Mouse (Mus musculus) forebrain, postnatal 0 days (tissue): Measurements from ENCODE around the gene Zfp592. TPM values are rescaled to one million over a fixed set of nuclear protein-coding genes. Genes with fewer than 3 reads are reported as not detected.

Experiments used
- ATAC-seq: fragments of 200-750 bp; cut with Nextera tagmentation; 2 replicates; pipeline ENCODE4 v1.8.0; 2017; ENCODE audit warnings: mild to moderate bottlenecking, moderate library complexity
- DNase-seq: peaks from one replicate; pipeline ENCODE4 v3.0.0-alpha.2; 2015
- H3K27ac ChIP-seq: fragments of 300-500 bp; sonication (generic); 2 replicates; pipeline ENCODE4 v1.5.1; 2014; ENCODE audit warnings: low read depth, mild to moderate bottlenecking, antibody characterized with exemption, low read length, moderate library complexity, mixed read lengths
- H3K27me3 ChIP-seq: fragments of 300-500 bp; sonication (generic); 2 replicates; pipeline ENCODE4 v1.6.1; 2014; ENCODE audit warnings: mild to moderate bottlenecking, low read length, mixed read lengths; ENCODE audit not compliant: insufficient read depth
- H3K36me3 ChIP-seq: fragments of 300-500 bp; sonication (generic); 2 replicates; pipeline ENCODE4 v1.6.1; 2014; ENCODE audit warnings: mild to moderate bottlenecking, moderate library complexity; ENCODE audit not compliant: insufficient read depth
- H3K4me1 ChIP-seq: fragments of 300-500 bp; sonication (generic); 2 replicates; pipeline ENCODE4 v1.6.1; 2014; ENCODE audit warnings: antibody characterized with exemption; ENCODE audit not compliant: insufficient read depth
- H3K4me2 ChIP-seq: fragments of 300-500 bp; sonication (generic); 2 replicates; pipeline ENCODE4 v1.6.1; 2014; ENCODE audit warnings: low read depth, mild to moderate bottlenecking, moderate library complexity
- H3K4me3 ChIP-seq: fragments of 300-500 bp; sonication (generic); 2 replicates; pipeline ENCODE4 v1.5.1; 2014; ENCODE audit warnings: low read depth, low read length, mixed read lengths
- H3K9ac ChIP-seq: fragments of 300-500 bp; sonication (generic); 2 replicates; pipeline ENCODE4 v1.6.1; 2014; ENCODE audit warnings: mild to moderate bottlenecking
- H3K9me3 ChIP-seq: fragments of 300-500 bp; sonication (generic); 2 replicates; pipeline ENCODE4 v1.6.1; 2016; ENCODE audit warnings: low read length
- CTCF ChIP-seq: sonication (generic); IDR thresholded peaks from 2 replicates; pipeline ENCODE4 v1.5.1; 2016; ENCODE audit warnings: antibody characterized with exemption, control low read depth, low read depth
- WGBS: fragments of 180-500 bp; shearing (Covaris S2); extraction: QIAGEN DNeasy Blood & Tissue Kit; methylation state at CpG from one replicate; pipeline ENCODE4 v1.1.7; 2014; 5-methylcytosine and 5-hydroxymethylcytosine counted together
- polyA plus RNA-seq: library from polyadenylated mRNA; unstranded; fragments of >200 nt; fragmentation: Nextera tagmentation; extraction: Ambion mirVana; gene quantifications from 2 replicates; pipeline ENCODE4 v1.2.1, GENCODE M21; 2015
- total RNA-seq: library from RNA; depleted of rRNA; stranded (reverse); fragments of >200 nt; gene quantifications from 2 replicates; pipeline ENCODE4 v1.2.3, GENCODE M21; 2014

The Zfp592 gene
- total and polyA plus RNA-seq, 2 experiments from 2014 or later = 5.2 to 22.1 TPM

GRCm38 (mm10) chr7:81063332-81063731 is 69.9 kb downstream of the Zfp592 start:
- no peaks in the 10 kb centered on the region for H3K36me3 ChIP-seq
- no peak overlapping the region for H3K9ac ChIP-seq
- WGBS = 61% methylated on average over 9 of the region's 9 CpGs
- H3K4me3 ChIP-seq = no peak overlapping the region
- H3K4me2 ChIP-seq = no peak overlapping the region
- TF ChIP-seq CTCF = no peak
- no peak overlapping the region for H3K27ac ChIP-seq
- no peaks in the 10 kb centered on the region for H3K9me3 ChIP-seq
- ATAC-seq = no peak
- no peaks in the 10 kb centered on the region for H3K27me3 ChIP-seq
- H3K4me1 ChIP-seq = no peaks in the 10 kb centered on the region
- no peak for DNase-seq

GRCm38 (mm10) chr7:81066714-81067113 is 73.2 kb downstream of the Zfp592 start:
- Histone ChIP-seq H3K4me1 (no peaks in the 10 kb centered on the region), H3K4me2 (no peak overlapping the region), H3K4me3 (no peak overlapping the region), H3K9ac (no peak overlapping the region), H3K36me3 (no peaks in the 10 kb centered on the region), H3K27ac (no peak overlapping the region), H3K9me3 (no peaks in the 10 kb centered on the region), H3K27me3 (no peaks in the 10 kb centered on the region)
- DNase-seq = no peak
- ATAC-seq = no peak
- TF ChIP-seq CTCF = no peak
- WGBS = 54% methylated on average over 6 of the region's 6 CpGs

GRCm38 (mm10) chr7:81072463-81072862 is 79.0 kb downstream of the Zfp592 start:
- 65% methylated on average over 5 of the region's 5 CpGs for WGBS
- Histone ChIP-seq H3K9me3 (no peaks in the 10 kb centered on the region), H3K9ac (no peak overlapping the region), H3K4me1 (no peaks in the 10 kb centered on the region), H3K4me2 (no peak overlapping the region), H3K27me3 (no peaks in the 10 kb centered on the region), H3K36me3 (no peaks in the 10 kb centered on the region), H3K4me3 (no peak overlapping the region), H3K27ac (no peak overlapping the region)
- no peak for DNase-seq
- no peak for TF ChIP-seq CTCF
- no peak for ATAC-seq

GRCm38 (mm10) chr7:81073273-81073672 is 79.8 kb downstream of the Zfp592 start:
- H3K9me3 ChIP-seq = no peaks in the 10 kb centered on the region
- ATAC-seq (no peak), DNase-seq (no peak)
- H3K36me3 ChIP-seq = no peaks in the 10 kb centered on the region
- H3K4me2 ChIP-seq = no peak overlapping the region
- WGBS = 81% methylated on average over 5 of the region's 5 CpGs
- no peak overlapping the region for H3K9ac ChIP-seq
- H3K27ac ChIP-seq = no peak overlapping the region
- no peaks in the 10 kb centered on the region for H3K4me1 ChIP-seq
- no peaks in the 10 kb centered on the region for H3K27me3 ChIP-seq
- 0 out of 2 replicates have a peak, but pooled peaks have one; percentile 7 for TF ChIP-seq CTCF
- no peak overlapping the region for H3K4me3 ChIP-seq

- no peaks in the 10 kb centered on the region for H3K36me3 ChIP-seq
- no peak overlapping the region for H3K4me2 ChIP-seq
- 84% methylated on average over 9 of the region's 9 CpGs for WGBS
- H3K4me3 ChIP-seq = no peak overlapping the region
- H3K27ac ChIP-seq = no peak overlapping the region
- ATAC-seq = no peak
- DNase-seq = no peak
- no peaks in the 10 kb centered on the region for H3K27me3 ChIP-seq
- no peak for TF ChIP-seq CTCF
- no peak overlapping the region for H3K9ac ChIP-seq
- H3K9me3 ChIP-seq = no peaks in the 10 kb centered on the region
- H3K4me1 ChIP-seq = no peaks in the 10 kb centered on the region
Observed at GRCm38 (mm10) chr7:81074546-81074945, 81.1 kb downstream of the Zfp592 start.

GRCm38 (mm10) chr7:81075299-81075698 is 81.8 kb downstream of the Zfp592 start:
- TF ChIP-seq CTCF = no peak
- Histone ChIP-seq H3K9me3 (no peaks in the 10 kb centered on the region), H3K4me3 (no peak overlapping the region), H3K4me1 (no peaks in the 10 kb centered on the region), H3K27me3 (no peaks in the 10 kb centered on the region), H3K4me2 (no peak overlapping the region), H3K27ac (no peak overlapping the region), H3K36me3 (no peaks in the 10 kb centered on the region), H3K9ac (no peak overlapping the region)
- DNase-seq = no peak
- no peak; the same call in 1 of the 2 replicates for ATAC-seq
- 69% methylated on average over 7 of the region's 7 CpGs for WGBS

- no peak for ATAC-seq
- H3K4me1 ChIP-seq = no peaks in the 10 kb centered on the region
- 87% methylated on average over 5 of the region's 5 CpGs for WGBS
Observed at GRCm38 (mm10) chr7:81075732-81076131, 82.3 kb downstream of the Zfp592 start.

GRCm38 (mm10) chr7:81077009-81077408 is 83.5 kb downstream of the Zfp592 start:
- 74% methylated on average over 6 of the region's 6 CpGs for whole genome bisulfite sequencing
- no peak for ATAC-seq
- TF ChIP-seq CTCF = no peak
- Histone ChIP-seq H3K27me3 (no peaks in the 10 kb centered on the region), H3K27ac (no peak overlapping the region), H3K4me2 (no peak overlapping the region), H3K9me3 (no peaks in the 10 kb centered on the region), H3K9ac (no peak overlapping the region), H3K4me1 (no peaks in the 10 kb centered on the region), H3K4me3 (no peak overlapping the region), H3K36me3 (no peaks in the 10 kb centered on the region)
- DNase-seq = no peak

More at GRCm38 (mm10) chr7:81075732-81076131, 82.3 kb downstream of the Zfp592 start:
- TF ChIP-seq CTCF = no peak
- Histone ChIP-seq H3K9ac (no peak overlapping the region), H3K4me2 (no peak overlapping the region), H3K4me3 (no peak overlapping the region), H3K9me3 (no peaks in the 10 kb centered on the region), H3K27ac (no peak overlapping the region), H3K27me3 (no peaks in the 10 kb centered on the region), H3K36me3 (no peaks in the 10 kb centered on the region)
- DNase-seq = no peak
